Mouse (Mus musculus) MEL (cell line): Measurements from ENCODE around the gene Btnl2.

Experiments used
- CHD2 ChIP-seq: IDR thresholded peaks from 2 replicates; pipeline ENCODE4 v1.6.1; 2011; ENCODE audit warnings: low read length, improper control_type of control experiment
- CTCF ChIP-seq, 3 experiments: IDR thresholded peaks in 2 of 3; conservative IDR thresholded peaks in 1 of 3; 2 replicates each; pipeline ENCODE4 v1.5.1; 2011 to 2012; ENCODE audit warnings: low read length in 3 of 3, low read depth in 2 of 3, mild to moderate bottlenecking in 2 of 3, improper control_type of control experiment in 1 of 3, inconsistent platforms in 1 of 3, mixed read lengths in 1 of 3, moderate library complexity in 1 of 3; ENCODE audit not compliant: control insufficient read depth in 1 of 3, insufficient read depth in 1 of 3, poor library complexity in 1 of 3, severe bottlenecking in 1 of 3
- EP300 ChIP-seq, 2 experiments: IDR thresholded peaks; 2 replicates each; pipeline ENCODE4 v1.6.1; 2011; ENCODE audit warnings: improper control_type of control experiment in 2 of 2, low read length in 2 of 2, low read depth in 1 of 2, mild to moderate bottlenecking in 1 of 2
- GABPA ChIP-seq: IDR thresholded peaks from 2 replicates; pipeline ENCODE4 v1.6.1; 2012; ENCODE audit warnings: low read depth, mild to moderate bottlenecking, inconsistent platforms, low read length, improper control_type of control experiment, moderate library complexity
- MAFK ChIP-seq: IDR thresholded peaks from 2 replicates; pipeline ENCODE4 v1.6.1; 2011; ENCODE audit warnings: low read depth, mild to moderate bottlenecking, low read length, improper control_type of control experiment, borderline replicate concordance
- MAZ ChIP-seq: IDR thresholded peaks from 2 replicates; pipeline ENCODE4 v1.6.1; 2012; ENCODE audit warnings: low read depth, mild to moderate bottlenecking, inconsistent platforms, low read length, improper control_type of control experiment
- MYC ChIP-seq: IDR thresholded peaks from 2 replicates; pipeline ENCODE4 v1.6.1; 2011; ENCODE audit warnings: low read depth, mild to moderate bottlenecking, low read length, improper control_type of control experiment, moderate library complexity
- POLR2A ChIP-seq, 2 experiments: IDR thresholded peaks; 2 replicates each; pipeline ENCODE4 v1.6.1; 2011 to 2012; ENCODE audit warnings: low read length in 2 of 2, mild to moderate bottlenecking in 2 of 2, control low read depth in 1 of 2, improper control_type of control experiment in 1 of 2, low read depth in 1 of 2, moderate library complexity in 1 of 2; ENCODE audit not compliant: control insufficient read depth in 1 of 2, insufficient read depth in 1 of 2, poor library complexity in 1 of 2
- POLR2AphosphoS2 ChIP-seq: IDR thresholded peaks from 2 replicates; pipeline ENCODE4 v1.6.1; 2011; ENCODE audit warnings: low read length, improper control_type of control experiment
- TCF12 ChIP-seq: IDR thresholded peaks from 2 replicates; pipeline ENCODE4 v1.6.1; 2014; ENCODE audit warnings: low read depth, mild to moderate bottlenecking, inconsistent platforms, low read length, improper control_type of control experiment, moderate library complexity

DNA sequence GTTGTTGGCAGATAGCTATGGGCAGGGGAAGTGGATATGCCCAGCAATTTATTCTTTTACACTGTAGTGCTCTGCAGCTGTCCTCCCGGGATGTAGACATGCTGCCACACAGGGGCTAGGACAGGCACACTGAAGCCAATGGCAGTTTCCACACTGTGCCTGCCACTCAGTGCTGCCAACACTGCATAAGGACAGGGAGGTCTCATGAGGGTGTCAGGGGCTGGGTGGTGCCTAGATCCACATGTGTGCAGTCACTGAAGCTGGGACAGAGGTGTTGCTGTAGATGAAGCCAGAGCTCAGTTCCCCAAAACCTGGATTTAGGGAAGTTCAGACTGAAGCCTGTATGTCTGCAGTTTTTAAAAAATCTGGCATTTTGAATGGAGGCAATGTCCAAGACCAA, 42.4 kb upstream of the Btnl2 start:
- no peak for TF ChIP-seq CTCF (IDR thresholded peaks at IDR 0.05 in 2 of 3, conservative IDR thresholded peaks at IDR 0.05 in 1 of 3; ENCODE audit: control insufficient read depth in 1 of 3, insufficient read depth in 1 of 3, low read depth in 2 of 3, low read length in 3 of 3, poor library complexity in 1 of 3, severe bottlenecking in 1 of 3)
- no peak for TF ChIP-seq MAZ
- TF ChIP-seq POLR2A (IDR thresholded peaks at IDR 0.05; ENCODE audit: control insufficient read depth in 1 of 2, insufficient read depth in 1 of 2, low read depth in 1 of 2, low read length in 2 of 2, poor library complexity in 1 of 2), result no peak
- no peak for TF ChIP-seq MYC
- no peak for TF ChIP-seq POLR2AphosphoS2
- TF ChIP-seq GABPA, result no peak
- no peak for TF ChIP-seq EP300 (IDR thresholded peaks at IDR 0.05; ENCODE audit: low read depth in 1 of 2, low read length in 2 of 2)
- no peak for TF ChIP-seq TCF12
- no peak for TF ChIP-seq CHD2
- no peak for TF ChIP-seq MAFK
